Mouse (Mus musculus) common myeloid progenitor, adult 5-6 weeks (primary cell): ENCODE data around the gene Foxred1. TPM values are rescaled to one million over a fixed set of nuclear protein-coding genes. Genes with fewer than 3 reads are reported as not detected.

Experiments
- ATAC-seq: replicated peaks from 2 replicates; pipeline ENCODE4 v1.8.0; 2016; ENCODE audit warnings: low read depth, mild to moderate bottlenecking, moderate TSS enrichment, inconsistent platforms; ENCODE audit not compliant: poor library complexity, severe bottlenecking
- total RNA-seq: library from RNA; stranded (forward); fragments of 200-1000, 187-1606 nt; gene quantifications from 2 replicates; pipeline ENCODE4 v1.2.3, GENCODE M21; 2017

Gene Foxred1
- total RNA-seq, 1 experiment from 2014 or later, result 50.0 TPM

DNA sequence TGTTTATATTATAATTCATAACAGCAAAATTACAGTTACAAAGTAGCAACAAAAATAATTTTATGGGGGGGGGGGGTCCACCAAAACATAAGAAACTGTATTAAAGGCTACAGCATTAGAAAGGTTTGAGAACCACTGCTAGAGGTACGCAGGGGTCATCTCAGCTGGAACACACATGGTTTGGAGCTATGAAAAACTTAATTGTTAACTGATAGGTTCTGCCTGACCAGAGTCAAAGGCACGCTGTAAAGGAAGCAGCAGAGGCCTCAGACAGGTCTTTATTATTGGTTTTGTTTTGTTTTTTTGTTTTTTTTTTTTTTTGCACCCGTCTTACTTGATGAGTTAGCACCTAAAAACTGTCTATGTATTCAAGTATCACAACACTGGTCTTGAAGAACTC is 52.4 kb downstream of the Foxred1 start:
- ATAC-seq, result no peak

DNA sequence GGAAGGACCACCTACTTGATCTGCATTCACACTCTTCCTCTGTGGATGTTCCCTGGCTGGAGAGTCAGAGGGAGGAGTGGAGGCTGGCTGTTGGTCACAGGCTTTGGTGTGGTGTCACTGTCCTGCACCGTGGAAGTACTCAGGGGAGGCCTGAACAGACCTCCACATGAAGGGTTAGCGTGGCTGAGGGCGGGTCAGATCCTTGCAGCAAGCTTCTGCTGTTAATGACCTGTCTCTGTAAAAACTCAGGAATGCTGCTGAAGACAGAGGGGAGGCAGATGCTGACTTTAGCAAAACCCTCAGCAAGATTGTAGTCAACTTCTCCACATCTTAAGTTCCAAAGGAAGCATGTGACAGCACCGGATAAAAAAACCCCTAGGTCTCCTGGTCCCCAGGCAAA is 54.0 kb downstream of the Foxred1 start:
- ATAC-seq, result no peak

DNA sequence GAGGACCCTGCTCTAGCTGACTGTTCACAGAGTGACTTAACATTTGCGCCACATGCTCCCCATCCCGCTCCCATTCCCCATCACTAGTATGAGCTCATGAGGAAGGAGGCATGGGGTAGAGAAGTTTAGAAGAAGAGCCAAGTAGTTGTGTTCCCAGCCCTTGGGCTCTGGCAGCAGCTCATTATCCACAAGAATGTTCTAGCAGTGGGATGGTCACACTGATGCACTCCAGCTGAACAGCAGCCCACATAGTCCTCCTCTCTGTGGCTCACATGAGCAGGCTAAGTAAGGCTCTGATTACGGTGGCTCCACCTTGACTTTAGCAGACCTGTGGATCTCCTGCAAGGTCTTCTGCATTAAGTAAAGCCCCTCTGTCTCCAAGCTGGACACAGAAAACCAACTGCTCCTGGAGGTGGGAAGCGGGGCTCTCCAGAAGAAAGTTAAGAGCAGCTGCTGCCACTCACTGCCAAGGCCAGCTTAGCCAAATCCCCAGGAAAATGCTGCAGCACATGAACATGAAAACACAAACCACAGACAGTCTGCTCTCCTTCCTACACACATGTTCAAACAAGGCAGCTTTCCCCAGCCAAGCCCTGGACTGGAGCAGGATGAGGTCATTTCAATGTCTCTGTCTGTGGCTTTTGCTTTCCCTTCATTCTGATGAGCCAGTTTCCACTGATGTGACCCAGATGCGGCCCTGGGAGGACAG is 54.7 kb downstream of the Foxred1 start:
- ATAC-seq, result no peak

Other genes with a start within 250 kb of the Foxred1 start
- gene St3gal4, start 91.8 kb downstream of the Foxred1 start, total RNA-seq, result 25.2 and 26.5 TPM in 2 replicates
- 64.0 and 71.4 TPM in 2 replicates for gene Dcps, start 35.0 kb downstream of the Foxred1 start, total RNA-seq
- gene Srpr, start 10.9 kb downstream of the Foxred1 start, total RNA-seq, result 72.6 and 94.0 TPM in 2 replicates
- 3.2 and 29.8 TPM in 2 replicates for gene Tirap, start 10.8 kb downstream of the Foxred1 start, total RNA-seq
- 14.6 and 15.7 TPM in 2 replicates for gene Fam118b, start 56.8 kb upstream of the Foxred1 start, total RNA-seq
- 19.1 and 24.0 TPM in 2 replicates for gene Rpusd4, start 56.8 kb upstream of the Foxred1 start, total RNA-seq
- gene Cdon, start 210.1 kb upstream of the Foxred1 start, total RNA-seq, result 0.39 and 1.4 TPM in 2 replicates